Mouse (Mus musculus) erythroblast, adult 5-6 weeks (primary cell): ENCODE measurements around the gene Olfr1395. TPM values are rescaled to one million over a fixed set of nuclear protein-coding genes. Genes with fewer than 3 reads are reported as not detected.

Experiments used
- ATAC-seq: replicated peaks from 2 replicates; pipeline ENCODE4 v1.8.0; 2016; ENCODE audit warnings: moderate number of reproducible peaks, mild to moderate bottlenecking, moderate TSS enrichment, inconsistent platforms; ENCODE audit not compliant: poor library complexity, low FRiP score, severe bottlenecking
- total RNA-seq, 2 experiments: library from RNA; stranded (forward) in 1 of 2; stranded (reverse) in 1 of 2; fragments of 150-400 nt in 1 of 2; fragments of 200-764, 138-1000 nt in 1 of 2; gene quantifications; 2 replicates each; pipeline versions ENCODE4 v1.2.3 to v1.2.4; 2015 to 2017; ENCODE audit warnings: low replicate concordance in 2 of 2

Gene Olfr1395
- total RNA-seq (2015; ENCODE audit: low replicate concordance) (not detected in 2 replicates), total RNA-seq (2017; ENCODE audit: low replicate concordance) (not detected in 2 replicates)

- ATAC-seq = no peak
These were observed at the start of gene Olfr1395 for GRCm38 (mm10) chr11:49141974-49142373. Gene Olfr1395 (plus strand): TSS chr11:49142274.

DNA sequence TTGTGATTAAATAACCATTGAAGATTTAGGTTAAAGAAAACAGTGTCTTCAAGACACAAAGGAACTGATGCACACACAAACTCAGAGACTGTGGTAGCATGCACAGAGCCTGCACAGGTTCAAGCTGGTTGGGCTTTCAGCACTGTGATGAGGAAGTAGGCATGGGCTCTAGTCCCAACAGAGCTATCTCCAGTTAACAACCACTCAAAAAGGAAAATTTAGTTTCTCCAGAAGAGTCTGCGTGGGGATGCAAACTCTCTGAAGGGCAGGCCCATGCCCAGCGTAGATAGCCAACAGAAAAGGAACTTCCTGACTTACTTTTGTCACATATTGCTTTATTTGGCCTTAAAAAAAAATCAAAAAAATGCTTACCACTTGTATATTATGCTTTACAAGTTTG lies 49.3 kb upstream of the Olfr1395 start:
- ATAC-seq = no peak

DNA sequence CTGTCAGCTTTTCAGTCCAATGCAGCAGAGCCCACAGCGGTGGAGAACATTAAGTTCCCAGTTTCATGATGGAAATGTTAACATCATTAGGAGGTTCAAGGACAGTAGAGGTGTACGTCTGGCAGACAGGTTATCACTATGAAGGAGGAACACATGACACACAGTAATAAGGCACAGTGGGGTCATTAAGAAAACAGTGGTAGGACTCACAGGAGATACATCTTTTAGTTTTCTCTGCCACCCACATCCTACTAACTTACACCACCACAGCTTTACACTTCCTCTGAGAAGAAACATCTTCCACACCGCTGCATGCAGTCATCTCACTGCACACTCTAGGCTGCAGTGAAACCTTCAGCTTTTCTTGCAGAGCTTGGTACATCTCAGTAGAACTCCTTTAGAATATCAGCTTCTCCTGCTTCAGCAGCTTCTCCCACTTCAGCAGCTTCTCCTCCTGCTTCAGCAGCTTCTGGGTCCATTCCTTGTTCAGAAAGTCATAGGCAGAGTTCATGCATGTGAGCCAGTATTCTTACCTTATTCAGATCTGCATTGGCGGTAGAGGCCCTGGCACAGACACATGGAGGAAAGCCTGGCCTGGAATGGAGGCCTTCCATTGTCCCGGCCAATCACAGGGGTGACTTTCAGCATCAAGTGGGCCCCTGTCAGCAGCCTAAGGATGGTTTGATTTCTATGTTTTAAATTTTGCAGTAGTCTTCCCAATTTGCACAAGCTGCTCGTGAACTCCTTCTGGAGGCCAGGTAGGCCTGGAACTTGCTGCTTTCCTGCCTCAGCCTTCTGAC lies 48.0 kb upstream of the Olfr1395 start:
- ATAC-seq = no peak

GRCm38 (mm10) chr11:49095367-49095766 lies 46.7 kb upstream of the Olfr1395 start:
- ATAC-seq = no peak

- peak; percentile 80 for ATAC-seq
These were observed 41.7 kb upstream of the Olfr1395 start for GRCm38 (mm10) chr11:49100409-49100808.

DNA sequence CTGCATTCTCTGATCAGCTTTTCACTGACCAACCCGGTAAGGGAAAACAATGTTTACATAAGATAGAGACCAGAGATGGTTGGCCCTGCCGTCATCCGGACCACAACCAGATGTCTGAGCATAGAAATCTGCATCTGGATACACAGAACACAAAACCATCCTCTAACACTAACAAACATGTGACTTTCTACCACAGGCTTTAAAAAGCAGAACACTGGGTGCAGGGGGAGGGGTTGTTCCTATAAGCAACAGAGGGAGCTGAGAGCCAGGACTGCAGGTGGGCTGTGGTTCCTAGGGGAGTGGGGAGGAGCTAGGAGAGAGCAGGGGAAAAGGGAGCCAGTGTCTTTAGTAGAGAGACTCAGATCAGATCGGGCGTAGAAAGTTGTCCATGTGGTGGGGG lies 40.6 kb upstream of the Olfr1395 start:
- ATAC-seq = no peak

GRCm38 (mm10) chr11:49103047-49103693 lies 38.9 kb upstream of the Olfr1395 start:
- peak; percentile 73 for ATAC-seq

DNA sequence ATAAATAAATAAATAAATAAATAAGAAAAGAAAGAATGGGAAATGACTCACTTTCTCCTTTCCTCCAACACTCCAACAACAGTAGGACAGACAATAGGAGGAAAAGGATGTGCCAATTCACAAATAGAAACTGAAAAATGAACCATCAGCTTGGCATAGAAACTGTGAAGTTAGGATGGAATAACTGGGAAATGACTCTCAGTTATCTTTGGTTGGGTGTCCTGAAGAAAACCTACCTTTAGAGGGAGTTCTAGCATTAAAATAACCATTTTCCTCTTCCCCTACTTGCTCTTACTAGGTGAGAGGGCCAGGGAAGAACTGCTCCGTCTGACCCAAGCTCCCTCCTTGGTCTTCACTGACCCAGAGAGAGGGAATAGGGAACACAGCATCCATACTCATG lies 36.3 kb upstream of the Olfr1395 start:
- no peak for ATAC-seq

- ATAC-seq = no peak
These were observed 34.2 kb upstream of the Olfr1395 start for GRCm38 (mm10) chr11:49107650-49108537.

- ATAC-seq = peak; percentile 75
These were observed 33.2 kb upstream of the Olfr1395 start for GRCm38 (mm10) chr11:49108833-49109232.

DNA sequence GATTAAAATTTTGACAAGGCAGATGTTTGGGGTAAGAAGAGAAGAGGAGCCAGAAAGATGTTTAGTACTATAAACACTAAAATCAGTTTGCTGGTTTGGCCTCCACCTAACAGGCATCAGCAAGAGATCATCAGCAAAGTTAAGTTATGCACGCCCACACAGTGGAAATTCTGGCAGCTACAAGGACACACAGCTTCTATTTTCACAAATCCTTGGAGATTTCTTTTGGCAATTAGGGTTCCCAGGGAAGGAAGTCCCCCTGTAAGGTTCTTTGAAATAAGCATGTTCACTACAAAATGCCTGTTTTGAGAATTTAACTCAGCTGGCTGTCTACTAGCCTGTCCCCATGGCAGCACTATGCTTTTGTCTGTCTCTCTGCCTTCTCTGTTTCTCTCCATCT lies 31.1 kb upstream of the Olfr1395 start:
- ATAC-seq = no peak

- no peak for ATAC-seq
These were observed 29.4 kb upstream of the Olfr1395 start for GRCm38 (mm10) chr11:49112624-49113219.

DNA sequence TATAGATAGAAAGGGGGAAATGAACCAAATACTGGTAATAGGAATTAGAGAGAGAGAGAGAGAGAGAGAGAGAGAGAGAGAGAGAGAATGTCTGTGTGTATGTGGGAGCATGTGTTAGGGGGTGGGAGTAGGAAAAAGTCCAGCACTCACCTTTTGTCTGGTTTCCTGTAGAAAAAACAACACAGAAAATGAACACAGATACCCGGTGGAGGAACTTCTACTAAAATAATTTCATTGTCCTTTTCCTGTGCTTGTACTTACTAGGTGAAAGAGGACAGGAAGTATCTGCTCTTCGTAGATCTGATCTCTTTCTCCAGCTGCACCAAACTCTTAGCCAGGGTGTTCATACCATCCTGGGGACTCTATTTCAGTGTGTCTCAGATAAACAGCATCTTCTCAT lies 27.9 kb upstream of the Olfr1395 start:
- no peak for ATAC-seq

GRCm38 (mm10) chr11:49114774-49115173 lies 27.3 kb upstream of the Olfr1395 start, which contains the start of gene Olfr1396:
Gene Olfr1396 (minus strand): TSS chr11:49114874.
- no peak for ATAC-seq

GRCm38 (mm10) chr11:49119635-49120034 lies 22.4 kb upstream of the Olfr1395 start:
- no peak for ATAC-seq

- ATAC-seq = peak; percentile 70
These were observed 17.9 kb upstream of the Olfr1395 start for GRCm38 (mm10) chr11:49124169-49124568.

DNA sequence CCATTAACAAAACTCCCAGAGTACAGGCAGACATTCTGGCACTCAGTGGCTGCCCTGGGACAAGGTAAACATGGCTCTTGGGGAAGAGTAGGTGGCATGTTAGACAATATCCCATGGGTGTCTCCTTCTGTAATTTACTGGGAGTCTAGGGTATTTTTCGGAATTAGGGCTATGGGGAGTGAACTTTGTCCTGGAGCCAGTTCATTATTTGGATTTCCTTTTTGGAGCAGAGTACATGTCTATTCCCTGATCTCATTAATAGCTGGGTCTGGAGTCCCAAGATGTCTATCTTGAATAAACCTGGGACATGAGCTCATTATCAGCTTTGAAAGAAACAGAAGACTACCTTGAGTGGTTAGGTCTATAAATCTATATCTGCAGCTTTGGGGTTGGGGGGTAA lies 12.0 kb downstream of the Olfr1395 start, which contains the start of gene Olfr1394:
Olfr1394 (plus strand) TSS at position 301 of the 400 bp plus-strand sequence.
- no peak for ATAC-seq

- ATAC-seq = no peak
These were observed 15.0 kb downstream of the Olfr1395 start for GRCm38 (mm10) chr11:49156821-49157814.
